Mouse (Mus musculus): ENCODE data around the gene Haus3.

GRCm38 (mm10) chr5:34195786-34196185 lies 26.5 kb upstream of the Haus3 start:
- TF ChIP-seq POLR2A (IDR thresholded peaks at IDR 0.05; ENCODE audit: extremely low read depth, insufficient read depth, low read length), result no peak
- no peak for TF ChIP-seq CTCF (IDR thresholded peaks at IDR 0.05; ENCODE audit: low read depth, low read length)
